Mouse (Mus musculus) granulocyte monocyte progenitor cell, adult 5-6 weeks (primary cell): ENCODE results near the gene Pkd2. TPM values are rescaled to one million over a fixed set of nuclear protein-coding genes. Genes with fewer than 3 reads are reported as not detected.

ENCODE experiments used
- ATAC-seq: replicated peaks from 2 replicates; pipeline ENCODE4 v1.8.0; 2016; ENCODE audit warnings: mild to moderate bottlenecking, moderate TSS enrichment, inconsistent platforms; ENCODE audit not compliant: poor library complexity, severe bottlenecking
- total RNA-seq, 2 experiments: library from RNA; stranded (forward) in 1 of 2; stranded (reverse) in 1 of 2; fragments of 200-712, 200-1000 nt in 1 of 2; fragments of >200 nt in 1 of 2; fragmentation: Nextera tagmentation in 1 of 2; gene quantifications; 2 replicates each; pipeline ENCODE4 v1.2.3; 2014 to 2017

The Pkd2 gene
- total RNA-seq, 2 experiments from 2014 or later: 3.5 to 4.3 TPM

DNA sequence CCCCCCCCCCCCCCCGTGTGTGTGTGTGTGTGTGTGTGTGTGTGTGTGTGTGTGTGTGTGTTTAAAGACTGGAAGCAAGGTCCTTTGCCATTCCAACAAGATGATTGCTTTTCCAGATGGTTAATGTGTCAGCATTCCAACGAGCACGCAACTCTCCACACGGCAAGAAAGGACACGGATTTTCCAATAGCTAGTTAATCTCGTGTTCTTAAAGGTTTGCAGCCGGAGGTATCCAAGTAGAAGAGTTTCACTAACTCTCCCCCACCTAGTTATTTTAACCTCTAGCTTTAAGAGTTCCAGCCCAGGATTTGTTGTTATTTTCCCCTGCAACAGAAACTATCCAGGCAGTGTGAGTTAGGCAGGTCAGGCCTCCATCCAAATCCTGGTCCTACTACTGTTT, 1.6 kb downstream of the Pkd2 start:
- no peak for ATAC-seq

DNA sequence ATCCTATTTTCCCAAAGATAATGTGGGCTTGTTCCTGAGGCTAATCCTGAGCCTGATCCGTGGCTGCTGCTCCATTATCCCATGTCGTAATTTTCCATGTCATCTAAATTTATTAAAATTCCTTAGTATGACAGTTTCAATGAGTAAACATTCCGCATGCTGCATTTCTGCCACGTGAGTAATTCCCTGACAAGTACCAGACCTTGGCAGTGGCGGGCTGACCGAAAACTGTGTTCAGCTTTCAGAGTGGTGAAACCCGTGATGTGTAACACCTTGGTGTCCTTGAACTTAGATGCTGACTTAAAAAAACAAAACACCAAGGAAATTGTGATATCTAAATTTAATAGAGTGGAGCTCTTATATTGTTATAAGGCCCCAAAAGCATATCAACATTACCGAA, 6.0 kb downstream of the Pkd2 start:
- ATAC-seq: no peak

DNA sequence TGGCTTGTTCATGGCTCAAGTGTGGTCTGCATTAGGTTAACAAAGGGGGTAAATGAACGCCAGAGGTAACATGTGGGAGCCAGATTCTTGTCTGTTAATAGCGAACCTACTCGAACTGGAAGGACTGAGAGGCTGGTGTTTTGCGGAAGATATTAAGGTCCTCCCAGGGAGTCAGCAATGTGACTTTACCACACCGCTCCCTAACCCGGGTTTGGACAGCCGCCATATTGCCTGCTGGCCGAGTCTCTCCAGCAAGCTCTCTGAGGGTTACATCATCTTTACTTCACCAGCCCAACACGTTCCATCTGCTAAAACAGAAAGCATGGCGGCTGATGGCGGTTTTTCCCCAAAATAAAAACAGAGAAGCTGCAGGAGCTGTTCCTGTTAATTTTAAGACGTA, 6.5 kb downstream of the Pkd2 start:
- no peak for ATAC-seq

DNA sequence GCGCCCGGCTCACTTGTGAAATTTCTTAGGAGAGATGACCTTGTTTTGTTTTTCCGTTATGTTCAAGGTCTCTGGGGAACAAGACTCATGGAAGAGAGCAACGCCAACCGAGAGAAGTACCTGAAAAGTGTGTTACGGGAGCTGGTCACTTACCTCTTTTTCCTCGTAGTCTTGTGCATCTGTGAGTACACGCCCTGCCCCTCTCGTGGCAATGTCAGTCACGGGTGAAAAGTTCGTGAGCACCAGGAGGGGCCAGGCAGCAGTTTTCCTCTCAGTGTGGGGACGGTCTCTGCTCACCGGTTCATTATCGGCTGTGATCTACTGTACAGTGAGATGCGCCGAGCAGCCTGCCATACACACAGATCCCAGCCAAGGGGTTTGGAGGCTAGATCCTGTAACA, 7.6 kb downstream of the Pkd2 start:
- ATAC-seq: no peak

DNA sequence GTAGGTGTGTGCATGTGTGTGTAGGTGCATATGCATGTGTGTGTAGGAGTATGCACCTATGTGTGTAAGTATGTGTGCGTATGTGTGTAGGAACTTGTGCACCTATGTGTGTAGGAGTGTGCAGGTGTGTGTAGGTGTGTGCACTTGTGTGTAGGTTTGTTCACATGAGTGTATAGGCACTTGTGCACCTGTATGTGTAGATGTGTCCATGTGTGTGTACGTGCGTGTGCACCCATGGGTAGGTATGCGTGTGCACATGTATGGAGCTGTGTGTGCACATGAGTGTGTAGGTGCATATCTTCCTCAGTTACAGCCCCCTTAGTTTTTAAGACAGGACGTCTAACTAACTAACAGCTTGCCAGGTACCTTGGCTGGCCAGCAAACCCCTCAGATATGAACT, 9.3 kb downstream of the Pkd2 start:
- no peak for ATAC-seq

DNA sequence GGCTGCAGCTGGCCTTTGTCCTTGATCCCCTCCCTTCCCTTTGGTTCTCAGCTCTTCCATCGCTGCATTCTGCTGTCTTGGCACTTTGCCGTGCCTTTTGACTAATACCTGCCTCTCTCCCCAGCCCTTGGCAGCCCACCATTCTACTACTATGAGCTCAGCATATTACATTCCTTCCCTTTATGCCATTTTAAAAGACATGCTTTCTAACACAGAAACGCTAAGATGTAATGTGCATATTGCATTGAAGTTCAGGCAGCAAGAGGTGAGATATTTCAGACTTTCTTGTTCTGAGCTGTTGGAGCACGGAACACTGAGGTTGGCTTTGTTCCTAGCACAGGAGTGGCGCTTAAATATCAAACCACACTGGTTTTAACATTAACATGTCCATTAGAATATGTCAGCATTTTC, 11.7 kb downstream of the Pkd2 start:
- no peak for ATAC-seq

DNA sequence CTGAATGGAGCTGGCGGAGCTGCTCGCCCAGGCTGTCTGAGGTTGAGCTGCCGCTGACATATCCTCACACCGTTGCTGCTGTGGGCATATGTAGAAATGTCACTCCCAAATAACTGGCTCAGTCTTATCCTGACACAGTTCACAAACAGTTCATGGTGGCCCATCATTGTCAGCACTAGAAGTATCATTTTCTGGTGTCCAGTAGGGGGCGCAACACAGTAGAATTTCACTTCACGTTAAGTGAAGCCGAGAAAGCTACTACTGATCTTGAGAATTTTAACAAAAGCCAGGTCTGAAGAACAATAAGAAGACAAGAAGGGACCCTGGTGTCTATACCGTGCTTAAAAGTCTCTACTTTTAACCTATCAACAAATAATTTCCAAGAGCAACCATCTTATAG, 13.1 kb downstream of the Pkd2 start:
- no peak for ATAC-seq

DNA sequence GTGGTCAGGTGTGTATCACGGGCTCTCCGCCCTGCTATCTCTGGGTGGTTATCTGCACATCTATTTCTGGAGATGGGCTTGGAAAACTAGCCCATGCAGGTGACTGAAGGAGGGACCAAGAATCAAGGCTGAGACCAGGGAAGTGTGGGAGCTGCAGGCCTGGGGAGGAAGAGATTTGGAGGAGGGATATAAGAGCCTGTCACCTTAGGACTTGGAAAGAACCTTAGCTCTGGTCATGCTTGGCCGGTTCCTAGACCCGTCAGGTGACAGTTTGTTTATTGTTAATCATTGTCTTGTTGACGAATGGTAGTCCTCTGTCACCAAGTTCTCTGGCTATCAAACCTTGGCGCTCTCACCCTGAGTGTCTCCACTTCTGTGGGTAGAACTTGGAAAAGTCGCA, 21.1 kb downstream of the Pkd2 start:
- ATAC-seq: no peak

DNA sequence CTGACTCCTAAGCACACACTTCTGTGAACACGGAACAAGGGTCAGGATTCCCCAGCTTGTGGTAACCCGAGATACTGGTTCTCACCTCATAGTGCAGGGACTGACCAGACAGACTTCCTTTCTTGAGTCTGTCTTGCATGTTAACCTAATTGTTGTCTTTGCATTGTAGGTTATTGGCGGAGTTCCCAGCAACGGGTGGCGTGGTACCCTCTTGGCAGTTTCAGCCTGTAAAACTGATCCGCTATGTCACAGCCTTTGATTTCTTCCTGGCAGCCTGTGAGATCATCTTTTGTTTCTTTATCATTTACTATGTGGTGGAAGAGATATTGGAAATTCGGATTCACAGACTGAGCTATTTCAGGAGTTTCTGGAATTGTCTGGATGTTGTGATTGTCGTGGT, 23.6 kb downstream of the Pkd2 start:
- ATAC-seq: no peak

DNA sequence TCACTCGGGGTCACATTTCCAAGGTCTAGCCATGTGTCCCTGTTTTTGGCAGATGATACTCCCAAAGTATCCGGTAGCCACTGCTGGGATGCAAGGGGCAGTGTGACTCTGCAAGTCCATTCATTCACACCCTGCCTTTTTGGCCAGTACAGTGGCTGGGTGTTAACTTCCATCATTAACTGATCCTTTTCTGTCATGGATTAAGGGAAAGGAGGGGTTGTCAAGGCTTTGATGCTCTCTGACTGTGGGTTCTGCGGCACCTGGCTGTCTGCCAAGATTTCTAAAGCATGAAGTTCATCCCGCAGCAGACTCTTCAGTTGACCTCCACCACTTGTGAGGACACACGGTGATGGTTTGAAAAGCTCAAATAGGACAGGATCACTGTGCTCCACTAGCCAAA, 32.3 kb downstream of the Pkd2 start:
- ATAC-seq: no peak

DNA sequence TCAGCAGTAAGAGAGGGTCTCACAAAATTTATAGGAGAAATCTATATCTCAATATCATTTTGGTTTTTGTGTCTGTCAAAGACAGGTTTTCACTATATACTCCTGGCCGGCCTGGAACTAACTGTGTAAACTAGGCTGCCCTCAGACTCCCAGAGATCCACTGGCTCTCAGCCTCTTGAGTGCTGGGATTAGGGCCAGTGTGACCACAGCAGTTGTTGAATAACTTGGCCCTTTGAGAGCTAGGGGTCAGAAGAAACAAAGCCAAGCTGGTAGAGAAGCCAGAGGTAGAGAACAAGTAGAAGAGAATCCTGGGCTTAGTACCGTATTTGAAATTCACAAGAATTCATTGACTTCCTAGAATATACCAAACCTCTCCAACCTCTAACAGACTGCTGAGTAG, 45.6 kb downstream of the Pkd2 start:
- ATAC-seq: no peak

DNA sequence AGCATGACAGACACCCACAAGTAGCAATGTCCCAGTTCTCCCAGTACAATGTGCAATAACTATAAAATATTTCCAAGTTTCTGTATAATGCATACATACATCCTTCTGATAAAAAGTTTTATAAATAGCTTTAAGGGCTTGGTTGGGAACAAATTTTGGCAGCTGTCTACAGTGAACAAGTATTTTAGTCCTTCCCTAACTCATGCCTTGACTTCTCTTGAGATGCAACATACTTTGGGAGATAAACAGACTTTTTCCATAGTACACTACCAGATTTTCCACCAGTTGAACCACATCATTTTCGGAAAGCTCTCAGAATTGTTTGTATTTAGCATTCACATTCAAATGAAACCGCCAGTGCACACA, 48.6 kb downstream of the Pkd2 start:
- no peak for ATAC-seq

DNA sequence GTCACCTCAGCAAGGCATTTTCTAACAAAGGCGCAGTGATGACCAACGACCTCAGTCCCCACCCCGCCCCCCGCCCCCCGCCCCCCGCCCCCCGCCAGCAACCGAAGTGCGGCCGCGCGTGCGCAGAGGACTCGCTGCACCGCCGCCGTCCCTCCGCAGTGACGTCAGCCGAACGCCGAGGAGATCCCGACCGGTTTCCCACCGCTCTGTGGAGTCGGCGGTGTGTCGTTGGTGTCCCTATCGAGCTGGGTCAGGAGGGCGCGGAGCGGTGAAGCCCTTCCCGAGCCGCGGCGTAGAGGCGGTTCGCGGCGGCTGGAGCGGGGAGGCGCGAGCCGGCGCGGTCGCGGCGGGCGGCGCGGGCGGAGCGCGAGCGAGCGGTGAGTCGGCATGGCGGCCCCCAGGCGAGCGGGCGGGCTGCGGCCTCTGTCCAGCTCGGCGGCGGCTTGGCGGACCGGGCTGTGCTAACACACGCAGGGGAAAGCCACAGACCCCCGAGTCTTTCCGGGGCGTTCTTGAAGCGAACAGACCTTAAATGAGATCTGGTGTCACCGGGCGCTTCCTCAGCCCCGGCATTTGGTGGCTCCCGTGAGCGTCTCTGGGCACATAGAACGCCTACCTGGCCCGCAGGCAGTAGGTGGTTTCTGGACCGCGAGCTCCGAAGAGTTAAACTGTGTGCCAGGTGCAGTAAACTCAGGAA, 49.1 kb downstream of the Pkd2 start, which contains the start of gene BC005561:
BC005561 (plus strand) TSS at position 158 of the 697 bp plus-strand sequence.
- ATAC-seq: peak; percentile 90

DNA sequence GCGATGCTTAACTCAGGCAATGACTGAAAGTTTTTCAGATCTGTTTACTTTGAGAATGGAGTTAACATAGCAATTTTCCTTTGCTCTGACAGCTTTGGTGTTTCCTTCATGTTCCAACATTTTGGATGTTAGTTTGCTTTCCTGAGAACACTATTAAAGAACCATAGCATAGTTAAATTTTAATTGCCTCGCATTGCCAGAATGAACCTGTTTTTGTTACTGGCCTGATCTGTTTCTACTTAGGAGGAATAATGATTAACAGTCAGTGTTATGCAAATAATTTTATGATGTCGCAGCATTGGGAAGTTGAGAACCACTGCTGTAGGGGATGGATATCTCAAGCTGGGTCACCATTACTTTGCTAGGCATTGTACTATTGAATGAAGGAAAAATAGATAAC, 52.0 kb downstream of the Pkd2 start:
- no peak for ATAC-seq

DNA sequence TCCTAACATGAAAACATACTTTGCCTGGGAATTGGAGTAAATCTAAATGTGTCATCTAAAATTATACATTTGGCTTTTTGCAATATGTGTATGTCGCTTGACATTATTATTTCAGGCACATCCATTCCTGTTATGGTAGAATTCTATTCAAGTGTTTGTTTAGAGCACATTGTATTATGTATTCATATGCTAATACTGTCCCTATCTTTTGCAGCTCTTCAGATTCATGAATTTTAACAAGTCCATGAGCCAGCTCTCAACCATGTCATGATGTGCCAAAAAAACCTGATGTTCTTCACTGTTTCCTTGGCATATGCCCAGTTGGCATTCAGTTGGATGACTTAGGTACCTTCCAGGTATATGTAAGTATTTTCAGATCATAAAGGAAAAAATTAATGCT, 79.4 kb downstream of the Pkd2 start:
- no peak for ATAC-seq

DNA sequence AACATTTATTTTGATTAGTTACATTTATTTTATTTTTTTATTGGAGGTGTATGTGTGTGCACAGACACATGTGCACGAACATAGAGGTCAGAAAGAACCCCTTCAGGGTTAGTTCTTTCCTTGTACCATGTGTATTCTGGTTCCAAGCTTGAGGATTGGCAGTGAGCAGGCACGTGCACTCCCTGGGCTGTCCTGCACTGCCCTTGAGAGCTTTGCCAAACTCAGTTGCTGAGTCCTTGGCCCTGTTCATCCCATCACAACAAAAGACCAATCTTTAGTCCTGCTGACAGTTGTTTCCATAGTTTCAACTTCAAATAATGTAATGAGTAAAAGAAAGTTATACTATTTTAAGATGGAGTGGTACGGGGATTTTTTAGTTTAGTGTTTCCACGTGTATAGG, 80.1 kb downstream of the Pkd2 start:
- no peak for ATAC-seq

Other genes with a start within 250 kb of the Pkd2 start
- not detected in 2 replicates for gene Ibsp, start 160.3 kb upstream of the Pkd2 start, total RNA-seq (2014; fragmentation: Nextera tagmentation)
- gene Ibsp, start 160.3 kb upstream of the Pkd2 start, total RNA-seq (2017): 1.0 TPM in 1 of 2 replicates, not detected in the other
- not detected in 2 replicates for gene Mepe, start 134.1 kb upstream of the Pkd2 start, total RNA-seq (2014; fragmentation: Nextera tagmentation)
- not detected in 2 replicates for gene Mepe, start 134.1 kb upstream of the Pkd2 start, total RNA-seq (2017)
- gene Spp1, start 24.3 kb upstream of the Pkd2 start, total RNA-seq (2014; fragmentation: Nextera tagmentation): 3.7 and 6.6 TPM in 2 replicates
- gene Spp1, start 24.3 kb upstream of the Pkd2 start, total RNA-seq (2017): 2.3 and 14.9 TPM in 2 replicates
- 14.7 and 15.2 TPM in 2 replicates for gene BC005561, start 48.9 kb downstream of the Pkd2 start, total RNA-seq (2014; fragmentation: Nextera tagmentation)
- gene BC005561, start 48.9 kb downstream of the Pkd2 start, total RNA-seq (2017): 11.5 and 16.8 TPM in 2 replicates